Mouse (Mus musculus) midbrain, postnatal 0 days (tissue): ENCODE results near the gene Copz2. TPM values are rescaled to one million over a fixed set of nuclear protein-coding genes. Genes with fewer than 3 reads are reported as not detected.
A peak's percentile ranks its signal among the peaks of the same experiment; 100 is the strongest.

ENCODE experiments used
- ATAC-seq: fragments of 200-750 bp; cut with Nextera tagmentation; 2 replicates; pipeline ENCODE4 v1.8.0; 2017; ENCODE audit warnings: moderate number of reproducible peaks, mild to moderate bottlenecking, moderate TSS enrichment, moderate library complexity; ENCODE audit not compliant: low FRiP score
- DNase-seq: peaks from one replicate; pipeline ENCODE4 v3.0.0-alpha.2; 2015; ENCODE audit warnings: low spot score
- H3K27ac ChIP-seq: fragments of 300-500 bp; sonication (generic); 2 replicates; pipeline ENCODE4 v1.5.1; 2014; ENCODE audit warnings: low read depth, mild to moderate bottlenecking, low read length, mixed read lengths
- H3K27me3 ChIP-seq: fragments of 300-500 bp; sonication (generic); 2 replicates; pipeline ENCODE4 v1.6.1; 2014; ENCODE audit warnings: low read length, control low read depth, mixed read lengths; ENCODE audit not compliant: insufficient read depth
- H3K36me3 ChIP-seq: fragments of 300-500 bp; sonication (generic); 2 replicates; pipeline ENCODE4 v1.6.1; 2014; ENCODE audit warnings: low read length, control low read depth, mixed read lengths; ENCODE audit not compliant: insufficient read depth
- H3K4me1 ChIP-seq: fragments of 300-500 bp; sonication (generic); 2 replicates; pipeline ENCODE4 v1.6.1; 2014; ENCODE audit warnings: mild to moderate bottlenecking, control low read depth, antibody characterized with exemption, low read length, mixed read lengths; ENCODE audit not compliant: insufficient read depth
- H3K4me2 ChIP-seq: fragments of 300-500 bp; sonication (generic); 2 replicates; pipeline ENCODE4 v1.6.1; 2014; ENCODE audit warnings: low read depth, mild to moderate bottlenecking, low read length, mixed read lengths; ENCODE audit not compliant: poor library complexity, severe bottlenecking
- H3K4me3 ChIP-seq: fragments of 300-500 bp; sonication (generic); 2 replicates; pipeline ENCODE4 v1.5.1; 2014; ENCODE audit warnings: low read depth, mild to moderate bottlenecking, low read length, moderate library complexity
- H3K9ac ChIP-seq: fragments of 300-500 bp; sonication (generic); replicated peaks from 2 replicates; pipeline ENCODE4 v1.6.1; 2014; ENCODE audit warnings: mild to moderate bottlenecking, low read length, moderate library complexity, mixed read lengths; ENCODE audit not compliant: poor library complexity, severe bottlenecking
- H3K9me3 ChIP-seq: fragments of 300-500 bp; sonication (generic); 2 replicates; pipeline ENCODE4 v1.6.1; 2016; ENCODE audit warnings: low read length, control low read depth
- CTCF ChIP-seq: IDR thresholded peaks from 2 replicates; pipeline ENCODE4 v1.5.1; 2016; ENCODE audit warnings: antibody characterized with exemption, mild to moderate bottlenecking
- WGBS: fragments of 180-500 bp; shearing (Covaris S2); extraction: QIAGEN DNeasy Blood & Tissue Kit; methylation state at CpG from one replicate; pipeline ENCODE4 v1.1.7; 2014; 5-methylcytosine and 5-hydroxymethylcytosine counted together
- polyA plus RNA-seq: library from polyadenylated mRNA; unstranded; fragments of >200 nt; fragmentation: Nextera tagmentation; extraction: Ambion mirVana; gene quantifications from 2 replicates; pipeline ENCODE4 v1.2.1, GENCODE M21; 2015
- total RNA-seq: library from RNA; depleted of rRNA; stranded (reverse); fragments of >200 nt; gene quantifications from 2 replicates; pipeline ENCODE4 v1.2.3, GENCODE M21; 2014

Copz2 gene
- total and polyA plus RNA-seq, 2 experiments from 2014 or later, result 12.7 to 20.3 TPM

DNA sequence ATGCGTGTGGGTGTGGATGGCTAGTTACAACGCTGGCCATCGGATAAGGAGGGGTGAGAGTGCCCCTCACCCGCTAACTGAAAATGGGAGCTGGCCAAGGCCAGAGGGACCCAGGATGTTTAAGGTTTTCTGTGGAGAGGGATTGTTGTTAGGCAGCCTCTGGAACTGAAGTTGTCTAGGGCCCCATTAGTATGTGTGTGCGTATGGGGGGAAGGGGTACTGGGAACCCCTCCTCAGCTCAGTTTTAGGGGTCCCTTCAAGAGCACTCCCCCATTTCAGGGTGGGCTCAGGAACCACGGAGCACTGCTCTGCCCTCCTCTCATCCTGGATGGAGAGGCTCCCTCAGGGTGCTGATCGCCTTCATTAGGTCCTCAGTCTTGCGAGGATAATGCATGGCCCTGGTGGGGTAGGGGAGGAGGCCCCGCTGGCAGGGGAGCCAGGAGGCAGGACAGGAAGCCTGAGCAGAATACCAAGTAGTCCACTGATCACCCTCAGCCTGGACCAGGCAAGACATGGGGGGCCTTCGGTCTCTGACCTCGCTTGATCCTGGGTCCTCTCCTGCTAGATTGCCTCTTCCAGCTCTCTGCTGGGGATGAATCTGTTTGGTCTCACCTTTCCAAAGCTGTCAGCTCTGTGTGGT is 43.7 kb downstream of the Copz2 start:
- DNase-seq, result no peak
- Histone ChIP-seq H3K4me2 (no peak overlapping the region), H3K9me3 (no peaks in the 10 kb centered on the region), H3K27me3 (no peaks in the 10 kb centered on the region), H3K9ac (no peak overlapping the region), H3K36me3 (no peaks in the 10 kb centered on the region), H3K4me3 (no peak overlapping the region), H3K27ac (no peak overlapping the region), H3K4me1 (no peaks in the 10 kb centered on the region)
- no peak for TF ChIP-seq CTCF
- ATAC-seq, result no peak
- WGBS, result 38% methylated on average over 11 of the region's 11 CpGs

DNA sequence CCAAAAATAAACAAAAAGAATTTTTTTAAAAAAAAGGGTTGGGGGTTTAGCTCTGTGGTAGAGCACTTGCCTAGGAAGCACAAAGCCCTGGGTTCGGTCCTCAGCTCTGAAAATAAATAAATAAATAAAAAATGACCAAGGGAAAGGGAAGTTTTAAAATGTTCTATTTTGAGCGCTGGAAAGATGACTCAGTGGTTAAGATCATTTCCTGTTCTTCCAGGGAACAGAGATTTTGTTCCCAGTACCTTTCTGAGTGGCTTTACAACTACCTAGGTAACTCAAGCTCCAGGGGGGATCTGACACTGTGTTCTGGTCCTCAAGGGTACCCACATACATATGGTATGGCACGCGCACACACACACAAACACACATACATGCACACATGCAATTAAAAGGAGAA is 46.2 kb downstream of the Copz2 start:
- Histone ChIP-seq H3K27me3 (no peaks in the 10 kb centered on the region), H3K9ac (no peak overlapping the region), H3K27ac (no peak overlapping the region), H3K9me3 (no peaks in the 10 kb centered on the region), H3K36me3 (no peaks in the 10 kb centered on the region), H3K4me2 (no peak overlapping the region), H3K4me1 (peaks cover 3% of the 10 kb centered on the region; the same call in 1 of the 2 replicates), H3K4me3 (no peak overlapping the region)
- 89% methylated on average over 4 of the region's 4 CpGs for WGBS
- DNase-seq (no peak), ATAC-seq (no peak)
- no peak for TF ChIP-seq CTCF

DNA sequence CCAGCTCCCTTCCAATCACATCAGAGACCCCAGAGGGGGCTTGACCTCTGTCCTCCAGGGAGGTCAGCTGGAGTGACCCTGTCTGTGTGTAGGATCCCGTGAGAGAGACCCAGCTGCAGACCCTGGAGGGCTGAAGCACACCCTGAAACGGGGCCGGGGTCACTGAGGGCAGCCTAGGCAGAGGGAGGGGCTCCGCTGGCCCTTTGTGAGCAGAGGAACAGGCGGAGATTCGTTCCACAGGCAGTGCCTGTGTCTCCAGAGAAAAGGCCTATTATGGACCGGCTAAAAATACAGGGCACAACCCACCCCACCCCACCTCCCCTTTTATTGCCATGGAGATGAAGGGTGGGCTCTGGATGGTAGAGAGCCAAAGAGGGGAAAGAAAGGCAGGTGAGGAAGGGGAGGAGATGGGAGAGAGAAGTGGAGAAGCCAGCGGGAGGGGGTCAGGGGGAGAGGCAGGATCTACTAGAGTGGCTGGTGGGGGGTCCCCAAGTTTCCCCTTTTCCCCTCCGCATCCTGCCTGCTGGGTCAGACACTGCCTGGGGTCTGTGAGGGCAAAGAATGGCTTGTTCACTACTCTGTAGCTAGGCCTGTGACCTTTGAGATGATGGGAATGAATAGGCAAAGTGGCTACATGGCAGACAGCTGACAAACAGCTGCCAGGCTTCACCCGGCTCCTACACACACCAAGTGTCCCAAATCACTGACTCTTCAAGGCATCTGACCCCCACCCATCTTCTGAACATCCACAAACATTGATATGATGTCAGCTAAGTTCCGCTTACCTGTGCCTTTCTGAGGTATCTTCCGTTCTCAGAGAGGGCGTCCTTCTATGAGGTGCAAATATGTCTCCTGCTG is 50.0 kb downstream of the Copz2 start:
- TF ChIP-seq CTCF, result no peak
- Histone ChIP-seq H3K36me3 (no peaks in the 10 kb centered on the region), H3K4me2 (no peak overlapping the region), H3K9ac (no peak overlapping the region), H3K27ac (no peak overlapping the region), H3K4me3 (no peak overlapping the region), H3K27me3 (no peaks in the 10 kb centered on the region), H3K9me3 (no peaks in the 10 kb centered on the region), H3K4me1 (peaks cover 3% of the 10 kb centered on the region; the same call in 1 of the 2 replicates)
- WGBS, result 33% methylated on average over 13 of the region's 13 CpGs
- DNase-seq (no peak), ATAC-seq (no peak)

DNA sequence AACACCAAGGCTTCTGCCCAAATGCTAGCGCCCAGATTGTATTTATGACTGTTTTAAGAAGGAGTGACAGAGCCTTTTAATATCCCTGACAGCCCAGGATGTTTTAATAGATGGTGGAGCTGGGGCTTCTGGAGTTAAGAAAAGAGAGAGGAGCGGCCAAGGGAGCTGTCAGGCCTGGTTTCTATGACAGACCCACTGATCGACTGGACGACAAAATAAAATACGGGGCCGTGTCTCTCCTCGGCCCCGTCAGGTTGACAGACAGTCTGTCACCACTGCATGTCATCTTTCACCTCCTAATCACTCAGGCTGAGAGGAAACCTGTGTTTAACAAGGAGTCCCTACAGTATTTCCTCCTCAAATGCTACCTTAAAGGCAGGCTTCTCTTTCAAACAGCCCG is 51.7 kb downstream of the Copz2 start:
- no peak for TF ChIP-seq CTCF
- 47% methylated on average over 9 of the region's 9 CpGs for WGBS
- Histone ChIP-seq H3K9ac (no peak overlapping the region), H3K4me3 (no peak overlapping the region), H3K4me1 (peaks cover 3% of the 10 kb centered on the region; the same call in 1 of the 2 replicates), H3K27ac (no peak overlapping the region), H3K9me3 (no peaks in the 10 kb centered on the region), H3K36me3 (no peaks in the 10 kb centered on the region), H3K4me2 (no peak overlapping the region), H3K27me3 (no peaks in the 10 kb centered on the region)
- no peak for ATAC-seq
- no peak for DNase-seq

DNA sequence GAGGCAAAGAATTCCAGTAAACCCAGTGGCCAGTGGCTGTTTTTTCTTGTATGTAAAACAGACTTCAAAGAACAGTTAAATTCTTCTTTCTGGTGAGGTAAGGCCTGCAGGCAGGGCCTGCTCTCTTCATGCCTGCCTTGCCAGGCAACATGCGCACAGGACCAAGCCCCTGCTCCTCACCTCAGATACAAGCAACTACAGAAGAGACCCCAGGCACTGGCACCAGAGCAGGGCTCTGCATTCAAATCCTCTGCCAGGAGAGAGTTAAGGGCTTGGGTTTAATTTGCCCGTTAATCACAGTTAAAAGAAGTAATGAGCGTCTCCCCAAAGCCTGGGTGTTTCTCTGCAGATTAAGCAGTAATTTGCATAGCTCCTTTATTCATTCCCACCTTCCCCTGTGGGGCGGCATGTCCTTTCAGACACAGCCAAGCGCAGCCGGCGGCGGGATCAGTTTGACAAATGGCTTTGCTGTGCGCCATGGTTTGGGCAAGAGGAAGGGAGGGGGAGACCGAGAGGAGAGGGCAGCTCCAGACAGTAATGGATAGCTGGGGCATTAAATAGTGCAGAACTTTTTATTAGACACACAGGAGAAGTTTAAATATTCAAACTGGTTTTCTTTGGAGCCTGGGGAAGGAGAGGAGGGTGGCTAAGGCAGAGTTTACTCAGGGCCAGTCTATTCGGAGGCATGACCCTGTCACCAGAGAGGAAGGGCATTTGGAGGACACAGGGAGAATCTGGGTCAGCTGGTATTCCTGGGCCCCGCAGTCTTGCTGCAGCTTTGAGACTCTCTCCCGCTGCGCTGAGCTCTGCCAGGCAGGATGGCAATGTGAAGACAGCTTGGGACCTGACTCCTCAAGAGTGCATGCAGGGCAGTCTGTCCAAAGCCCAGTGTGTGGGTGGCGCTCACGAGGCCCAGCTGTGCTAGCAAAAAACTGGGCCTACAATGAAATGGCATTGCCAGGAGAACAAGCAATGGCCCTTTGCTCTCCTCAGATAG is 53.3 kb downstream of the Copz2 start:
- H3K36me3 ChIP-seq, result peaks cover 4% of the 10 kb centered on the region; the same call in 1 of the 2 replicates
- H3K27me3 ChIP-seq, result no peaks in the 10 kb centered on the region
- H3K27ac ChIP-seq, result no peak overlapping the region
- peak; percentile 84 for DNase-seq
- no peak for TF ChIP-seq CTCF
- no peak overlapping the region for H3K4me2 ChIP-seq
- ATAC-seq, result no peak
- 14% methylated on average over 16 of the region's 16 CpGs for WGBS
- no peaks in the 10 kb centered on the region for H3K9me3 ChIP-seq
- H3K4me1 ChIP-seq, result peaks cover 3% of the 10 kb centered on the region; the same call in 1 of the 2 replicates
- H3K4me3 ChIP-seq, result no peak overlapping the region
- H3K9ac ChIP-seq, result no peak overlapping the region
